In the genomic region with DNA sequence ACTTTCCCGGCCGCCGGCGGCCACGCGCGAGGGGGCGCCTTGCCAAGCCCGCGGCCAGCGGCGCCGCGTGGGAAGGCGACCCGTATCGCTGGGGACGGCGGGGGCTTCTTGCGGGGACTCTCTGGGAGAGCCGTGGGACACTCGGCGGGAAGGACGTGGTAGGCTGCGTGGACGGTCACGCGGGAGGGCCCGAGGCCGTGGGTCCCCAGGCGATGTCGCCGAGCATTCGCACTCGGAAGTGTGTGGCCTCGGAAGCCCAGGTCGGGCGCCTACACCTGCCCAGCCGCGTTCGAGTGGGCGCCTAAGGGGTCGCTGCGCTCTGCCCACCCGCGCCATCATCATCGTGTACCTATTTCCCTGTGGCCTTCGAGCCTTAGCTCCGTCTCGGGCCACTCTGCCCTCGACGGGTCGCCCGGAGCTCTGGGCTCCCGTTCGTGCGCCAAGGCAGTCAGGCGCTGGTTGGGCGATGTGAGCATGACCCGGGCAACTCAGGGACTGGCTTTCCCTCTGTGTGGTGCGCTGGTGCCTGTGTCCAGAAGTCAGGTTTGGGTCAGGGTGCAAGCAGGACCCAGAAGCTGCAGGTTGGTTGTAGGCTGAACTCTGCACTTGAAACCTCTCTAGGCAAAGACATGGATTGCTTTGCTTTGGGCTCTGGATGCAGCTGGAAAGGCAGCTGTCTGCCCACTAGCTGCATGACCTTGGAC, we compare ENCODE assay signal across 8 mouse cellular contexts. TPM values are rescaled to one million over a fixed set of nuclear protein-coding genes. Genes with fewer than 3 reads are reported as not detected.
DNase-seq lines count a peak whose midpoint lies in the region; ATAC-seq and TF ChIP-seq lines count a peak whose summit lies in the region.

No protein-coding gene starts in this region.

- H3K27ac ChIP-seq in kidney, adult 2 months (ENCODE audit: insufficient read depth, low read depth, low read length), result peak overlapping the region; percentile 39
- H3K27ac ChIP-seq in forebrain, embryonic 10.5 days, result peak overlapping the region; percentile 84
- H3K27ac ChIP-seq in kidney, embryonic 16.5 days (ENCODE audit: low read length), result no peak overlapping the region
- H3K27ac ChIP-seq in neural tube, embryonic 11.5 days (ENCODE audit: low read depth, low read length), result no peak overlapping the region

- H3K36me3 ChIP-seq in kidney, adult 2 months (ENCODE audit: control insufficient read depth, insufficient read depth, low read length), result no peaks in the 10 kb centered on the region
- H3K36me3 ChIP-seq in forebrain, embryonic 10.5 days (replicated peaks), result no peaks in the 10 kb centered on the region
- H3K36me3 ChIP-seq in kidney, embryonic 16.5 days (ENCODE audit: insufficient read depth, low read length), result no peaks in the 10 kb centered on the region
- no peaks in the 10 kb centered on the region for H3K36me3 ChIP-seq in neural tube, embryonic 11.5 days (ENCODE audit: control insufficient read depth, insufficient read depth, low read length)

- peak overlapping the region; percentile 85 for H3K4me2 ChIP-seq in kidney, embryonic 16.5 days (replicated peaks; ENCODE audit: low read depth, low read length)
- H3K4me2 ChIP-seq in neural tube, embryonic 11.5 days (ENCODE audit: low read depth), result peak overlapping the region; percentile 98

- WGBS in kidney, adult 2 months, result 3% methylated on average over 61 of the region's 61 CpGs
- WGBS in forebrain, embryonic 10.5 days, result 2% methylated on average over 61 of the region's 61 CpGs
- 3% methylated on average over 57 of the region's 61 CpGs for WGBS in kidney, embryonic 16.5 days
- 2% methylated on average over 60 of the region's 61 CpGs for WGBS in neural tube, embryonic 11.5 days

- H3K4me3 ChIP-seq in kidney, adult 2 months (ENCODE audit: insufficient read depth, low read depth, low read length), result peak overlapping the region; percentile 52
- peak overlapping the region; percentile 71 for H3K4me3 ChIP-seq in forebrain, embryonic 10.5 days
- peak overlapping the region; percentile 56 for H3K4me3 ChIP-seq in kidney, embryonic 16.5 days (ENCODE audit: low read length)
- peak overlapping the region; percentile 63 for H3K4me3 ChIP-seq in neural tube, embryonic 11.5 days (ENCODE audit: low read depth, low read length)

- TF ChIP-seq CTCF in kidney, adult 2 months (conservative IDR thresholded peaks at IDR 0.05; ENCODE audit: insufficient read depth, insufficient read length, low read depth, low read length), result no peak

- peak; percentile 43; the same call in 1 of the 2 replicates for ATAC-seq in kidney, embryonic 16.5 days (ENCODE audit: low FRiP score, low TSS enrichment)
- peak; percentile 51; the same call in 1 of the 2 replicates for ATAC-seq in neural tube, embryonic 11.5 days (ENCODE audit: insufficient read depth, low FRiP score, low TSS enrichment)

- H3K9me3 ChIP-seq in forebrain, embryonic 10.5 days, result no peaks in the 10 kb centered on the region
- H3K9me3 ChIP-seq in kidney, embryonic 16.5 days (ENCODE audit: low read length), result no peaks in the 10 kb centered on the region
- H3K9me3 ChIP-seq in neural tube, embryonic 11.5 days (ENCODE audit: control insufficient read depth, low read length), result no peaks in the 10 kb centered on the region

- TF ChIP-seq POLR2A in kidney, adult 2 months (IDR thresholded peaks at IDR 0.05; ENCODE audit: low read depth, low read length), result no peak

- H3K4me1 ChIP-seq in kidney, adult 2 months (ENCODE audit: control insufficient read depth, insufficient read depth, low read length), result no peaks in the 10 kb centered on the region
- peaks cover 36% of the 10 kb centered on the region for H3K4me1 ChIP-seq in forebrain, embryonic 10.5 days
- peaks cover 15% of the 10 kb centered on the region for H3K4me1 ChIP-seq in kidney, embryonic 16.5 days (ENCODE audit: insufficient read depth, low read length)
- peaks cover 4% of the 10 kb centered on the region; the same call in 1 of the 2 replicates for H3K4me1 ChIP-seq in neural tube, embryonic 11.5 days (ENCODE audit: control insufficient read depth, insufficient read depth, low read length)

- peak overlapping the region; percentile 65 for H3K9ac ChIP-seq in kidney, embryonic 16.5 days (replicated peaks; ENCODE audit: low read length)
- H3K9ac ChIP-seq in neural tube, embryonic 11.5 days (ENCODE audit: low read length), result peak overlapping the region; percentile 63

- DNase-seq in kidney, adult 2 months, result no peak
- DNase-seq in kidney, postnatal 25 days, result no peak
- peak; percentile 38 for DNase-seq in forebrain, embryonic 10.5 days (ENCODE audit: extremely low spot score, low spot score)
- DNase-seq in neural tube, embryonic 11.5 days (ENCODE audit: low spot score), result peak; percentile 24
- DNase-seq in B cell, adult 2 months, result no peak
- no peak for DNase-seq in spleen, adult 18-20 months
- DNase-seq in thymus, postnatal 4 days, result no peak

- H3K27me3 ChIP-seq in kidney, adult 2 months (replicated peaks; ENCODE audit: control insufficient read depth, insufficient read depth, low read length), result no peaks in the 10 kb centered on the region; the same call in 1 of the 2 replicates
- peaks cover 71% of the 10 kb centered on the region for H3K27me3 ChIP-seq in forebrain, embryonic 10.5 days (ENCODE audit: poor library complexity, severe bottlenecking)
- H3K27me3 ChIP-seq in kidney, embryonic 16.5 days (ENCODE audit: insufficient read depth, low read length), result peaks cover 44% of the 10 kb centered on the region
- H3K27me3 ChIP-seq in neural tube, embryonic 11.5 days (ENCODE audit: control insufficient read depth, insufficient read depth, low read length), result peaks cover 32% of the 10 kb centered on the region

RNA-seq across cellular contexts. Expression of gene Pcsk6, which starts 1.1 kb away (rescaled TPM):
- 25.0 and 28.3 TPM in 2 replicates for polyA plus RNA-seq in kidney, adult 2 months (2012; rRNA removed)
- polyA plus RNA-seq in forebrain, embryonic 10.5 days (2016; fragmentation: Nextera tagmentation; extraction: Ambion mirVana), result 1.2 and 1.8 TPM in 2 replicates
- 1.9 and 2.0 TPM in 2 replicates for polyA plus RNA-seq in kidney, embryonic 16.5 days (2015; fragmentation: Nextera tagmentation; extraction: Ambion mirVana)
- 2.7 and 3.5 TPM in 2 replicates for polyA plus RNA-seq in neural tube, embryonic 11.5 days (2014; fragmentation: Nextera tagmentation; extraction: Ambion mirVana)

Comparison
In these comparisons a context has a peak if more than half of its experiments do, and no peak if none do; other contexts are left out.
1. H3K27ac ChIP-seq: peak in kidney, adult 2 months (single experiment) and forebrain, embryonic 10.5 days (single experiment); none in kidney, embryonic 16.5 days (single experiment) and neural tube, embryonic 11.5 days (single experiment).
2. DNase-seq: peak in forebrain, embryonic 10.5 days (single experiment) and neural tube, embryonic 11.5 days (single experiment); none in kidney, adult 2 months (single experiment), kidney, postnatal 25 days (0 of 2), B cell, adult 2 months (0 of 2), spleen, adult 18-20 months (0 of 2) and thymus, postnatal 4 days (single experiment).
3. Peak in every context shown above with its lines, with median percentiles within 50 percentile points of each other: H3K4me3 ChIP-seq.